Mouse (Mus musculus): ENCODE results near the gene Dapk3.

DNA sequence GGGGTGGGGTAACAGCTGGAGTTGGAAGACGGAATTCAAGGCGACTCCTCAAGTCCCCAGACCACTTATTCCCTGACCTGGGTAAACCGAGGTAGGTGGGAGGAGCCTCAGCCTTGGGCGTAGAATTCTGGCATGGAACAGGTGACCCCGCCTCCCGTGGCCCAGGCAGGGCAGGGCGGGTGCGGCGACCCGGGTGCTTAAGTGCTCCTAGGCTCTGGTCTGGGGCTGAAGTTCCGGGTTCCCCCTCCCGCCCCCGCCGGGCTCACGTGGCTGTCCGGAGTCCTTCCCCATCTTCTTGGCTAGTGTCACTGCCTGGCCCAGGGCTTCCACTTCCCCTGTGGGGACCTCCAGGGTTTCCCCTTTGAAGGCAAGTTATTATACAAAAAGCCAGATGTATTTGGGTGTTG is 48.6 kb upstream of the Dapk3 start:
- TF ChIP-seq CTCF (IDR thresholded peaks at IDR 0.05; ENCODE audit: extremely low read depth, insufficient read depth, insufficient read length, insufficient replicate concordance): no peak
- TF ChIP-seq POLR2A (IDR thresholded peaks at IDR 0.05; ENCODE audit: low read depth, low read length): no peak; the same call in 1 of the 2 replicates
